Mouse (Mus musculus) intestine, postnatal 0 days (tissue): ENCODE results near the gene Cacna2d2. TPM values are rescaled to one million over a fixed set of nuclear protein-coding genes. Genes with fewer than 3 reads are reported as not detected.

Source experiments
- ATAC-seq: fragments of 200-750 bp; cut with Nextera tagmentation; 2 replicates; pipeline ENCODE4 v1.8.0; 2017; ENCODE audit warnings: mild to moderate bottlenecking, moderate TSS enrichment, moderate library complexity
- H3K27ac ChIP-seq: fragments of 300-500 bp; sonication (generic); 2 replicates; pipeline ENCODE4 v1.5.1; 2014; ENCODE audit warnings: mild to moderate bottlenecking, low read depth, low read length, moderate library complexity
- H3K27me3 ChIP-seq: fragments of 300-500 bp; sonication (generic); replicated peaks from 2 replicates; pipeline ENCODE4 v1.6.1; 2014; ENCODE audit warnings: low read length, mixed read lengths; ENCODE audit not compliant: control insufficient read depth, insufficient read depth
- H3K36me3 ChIP-seq: fragments of 300-500 bp; sonication (generic); 2 replicates; pipeline ENCODE4 v1.6.1; 2014; ENCODE audit warnings: mild to moderate bottlenecking, moderate library complexity; ENCODE audit not compliant: control insufficient read depth, insufficient read depth
- H3K4me1 ChIP-seq: fragments of 300-500 bp; sonication (generic); replicated peaks from 2 replicates; pipeline ENCODE4 v1.6.1; 2014; ENCODE audit warnings: antibody characterized with exemption, low read length, mixed read lengths; ENCODE audit not compliant: control insufficient read depth, insufficient read depth
- H3K4me2 ChIP-seq: fragments of 300-500 bp; sonication (generic); replicated peaks from 2 replicates; pipeline ENCODE4 v1.6.1; 2014; ENCODE audit warnings: low read depth, mild to moderate bottlenecking, moderate library complexity
- H3K4me3 ChIP-seq: fragments of 300-500 bp; sonication (generic); 2 replicates; pipeline ENCODE4 v1.5.1; 2014; ENCODE audit warnings: low read depth, low read length
- H3K9ac ChIP-seq: fragments of 300-500 bp; sonication (generic); 2 replicates; pipeline ENCODE4 v1.6.1; 2014; ENCODE audit warnings: mild to moderate bottlenecking, low read depth, low read length
- H3K9me3 ChIP-seq: fragments of 300-500 bp; sonication (generic); 2 replicates; pipeline ENCODE4 v1.6.1; 2016; ENCODE audit warnings: mixed run types; ENCODE audit not compliant: control insufficient read depth
- CTCF ChIP-seq: sonication (generic); IDR thresholded peaks from 2 replicates; pipeline ENCODE4 v1.5.1; 2016; ENCODE audit warnings: low read depth, mild to moderate bottlenecking, control low read depth, antibody characterized with exemption, moderate library complexity
- WGBS: fragments of 180-500 bp; shearing (Covaris S2); extraction: QIAGEN DNeasy Blood & Tissue Kit; methylation state at CpG from one replicate; pipeline ENCODE4 v1.1.7; 2014; 5-methylcytosine and 5-hydroxymethylcytosine counted together
- polyA plus RNA-seq: library from polyadenylated mRNA; unstranded; fragments of >200 nt; fragmentation: Nextera tagmentation; extraction: Ambion mirVana; gene quantifications from 2 replicates; pipeline ENCODE4 v1.2.1, GENCODE M21; 2015

Cacna2d2 gene
- polyA plus RNA-seq, 1 experiment from 2014 or later, result 0.22 TPM

DNA sequence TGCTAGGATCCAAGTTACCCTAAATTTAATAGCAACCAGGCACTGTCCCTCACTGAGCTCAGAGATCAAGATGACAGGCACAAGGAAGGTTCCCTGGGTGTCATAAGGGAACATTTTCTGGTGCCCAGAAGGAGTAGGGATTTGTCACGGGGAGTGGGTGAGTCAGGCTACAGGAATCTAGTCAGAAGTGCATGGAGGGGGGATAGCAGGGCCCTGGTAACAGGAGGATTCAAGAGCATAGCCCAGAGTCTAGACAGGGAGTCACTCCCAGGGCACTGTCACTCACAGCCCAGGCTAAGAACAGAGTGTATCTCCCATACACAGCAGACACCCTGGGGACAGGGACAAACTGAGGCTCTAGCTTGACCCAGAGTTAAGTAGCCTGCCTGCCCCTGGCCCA is 94.1 kb downstream of the Cacna2d2 start:
- Histone ChIP-seq H3K9ac (no peak overlapping the region), H3K27me3 (no peaks in the 10 kb centered on the region), H3K36me3 (no peaks in the 10 kb centered on the region), H3K4me3 (no peak overlapping the region), H3K4me1 (no peaks in the 10 kb centered on the region), H3K9me3 (no peaks in the 10 kb centered on the region), H3K4me2 (no peak overlapping the region), H3K27ac (no peak overlapping the region)
- TF ChIP-seq CTCF, result no peak
- WGBS, result 45% methylated on average over 1 of the region's 1 CpGs
- no peak for ATAC-seq

DNA sequence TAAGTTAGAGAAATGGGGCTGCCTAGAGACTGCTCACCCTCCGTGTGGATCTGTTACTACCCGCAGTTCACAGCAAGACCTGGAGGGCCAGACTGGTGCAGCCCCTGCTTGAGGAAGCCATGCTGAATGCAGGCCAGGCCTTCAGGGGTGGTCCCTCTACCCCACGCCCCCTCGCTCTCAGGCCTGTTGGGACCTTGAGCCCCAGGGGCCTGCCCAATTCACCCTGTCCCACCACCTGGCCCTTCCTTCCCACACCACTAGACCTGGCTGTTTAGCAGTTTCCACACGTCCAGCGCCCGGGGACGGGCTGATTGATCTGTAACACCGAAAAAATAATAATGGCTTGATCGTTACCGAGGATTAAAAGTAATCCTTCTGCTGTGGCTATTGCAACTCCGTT is 94.8 kb downstream of the Cacna2d2 start:
- H3K27me3 ChIP-seq, result no peaks in the 10 kb centered on the region
- no peak overlapping the region for H3K4me2 ChIP-seq
- no peaks in the 10 kb centered on the region for H3K9me3 ChIP-seq
- no peak overlapping the region for H3K4me3 ChIP-seq
- WGBS, result 79% methylated on average over 12 of the region's 12 CpGs
- TF ChIP-seq CTCF, result no peak
- no peak for ATAC-seq
- H3K27ac ChIP-seq, result no peak overlapping the region
- no peak overlapping the region for H3K9ac ChIP-seq
- H3K36me3 ChIP-seq, result no peaks in the 10 kb centered on the region
- no peaks in the 10 kb centered on the region for H3K4me1 ChIP-seq

DNA sequence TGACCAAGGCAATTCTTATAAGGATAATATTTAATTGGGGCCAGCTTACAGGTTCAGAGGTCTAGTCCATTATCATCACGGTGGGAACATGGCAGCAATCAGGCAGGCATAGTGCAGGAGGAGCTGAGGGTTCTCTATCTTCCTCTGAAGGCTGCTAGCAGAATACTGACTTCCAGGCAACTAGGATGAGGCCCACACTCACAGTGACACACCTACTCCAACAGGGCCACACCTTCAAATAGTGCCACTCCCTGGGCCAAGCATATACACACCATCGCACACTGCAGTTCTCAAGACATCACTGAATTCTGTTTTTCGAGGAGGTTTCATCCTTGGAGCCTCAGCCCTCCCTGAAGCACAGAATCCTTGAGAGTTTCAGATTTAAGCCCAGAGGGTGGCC is 96.9 kb downstream of the Cacna2d2 start:
- H3K9ac ChIP-seq, result no peak overlapping the region
- H3K4me3 ChIP-seq, result no peak overlapping the region
- no peaks in the 10 kb centered on the region for H3K36me3 ChIP-seq
- no peak for TF ChIP-seq CTCF
- H3K9me3 ChIP-seq, result no peaks in the 10 kb centered on the region
- no peaks in the 10 kb centered on the region for H3K4me1 ChIP-seq
- no peak for ATAC-seq
- H3K4me2 ChIP-seq, result no peak overlapping the region
- 57% methylated on average over 3 of the region's 3 CpGs for WGBS
- H3K27ac ChIP-seq, result no peak overlapping the region
- no peaks in the 10 kb centered on the region for H3K27me3 ChIP-seq

DNA sequence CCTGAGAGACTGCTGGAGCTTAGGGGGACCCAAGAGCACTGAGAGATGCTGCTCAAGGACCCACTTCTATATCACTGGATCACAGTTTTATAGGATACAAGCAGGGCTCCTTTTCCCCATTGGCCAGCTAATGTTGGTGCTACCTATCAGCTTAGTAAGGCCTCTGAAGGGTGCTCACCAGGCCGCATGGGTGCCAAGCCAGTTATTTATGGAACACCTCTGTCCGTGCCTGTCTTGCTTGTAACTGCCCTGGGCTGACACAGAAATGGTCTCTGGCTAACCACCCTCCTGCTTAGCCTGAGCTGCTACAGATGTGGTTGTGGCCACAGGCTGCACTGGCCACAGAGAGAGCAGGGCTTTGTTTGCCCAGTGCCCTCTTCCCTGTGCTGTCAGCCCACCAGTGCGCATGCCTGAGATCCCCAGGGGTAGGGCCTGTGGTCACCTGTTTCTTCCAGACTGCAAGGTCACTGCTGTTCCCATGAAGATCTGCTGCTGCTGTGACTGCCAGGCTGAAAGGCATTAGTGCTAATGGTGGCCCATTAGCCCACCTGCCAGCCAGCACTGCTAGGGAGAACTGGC is 101.4 kb downstream of the Cacna2d2 start:
- WGBS, result 80% methylated on average over 3 of the region's 3 CpGs
- H3K4me1 ChIP-seq, result no peaks in the 10 kb centered on the region
- no peak for TF ChIP-seq CTCF
- ATAC-seq, result no peak
- H3K4me3 ChIP-seq, result no peak overlapping the region
- no peaks in the 10 kb centered on the region for H3K9me3 ChIP-seq
- no peak overlapping the region for H3K27ac ChIP-seq
- H3K4me2 ChIP-seq, result no peak overlapping the region
- no peak overlapping the region for H3K9ac ChIP-seq
- H3K27me3 ChIP-seq, result no peaks in the 10 kb centered on the region
- no peaks in the 10 kb centered on the region for H3K36me3 ChIP-seq

DNA sequence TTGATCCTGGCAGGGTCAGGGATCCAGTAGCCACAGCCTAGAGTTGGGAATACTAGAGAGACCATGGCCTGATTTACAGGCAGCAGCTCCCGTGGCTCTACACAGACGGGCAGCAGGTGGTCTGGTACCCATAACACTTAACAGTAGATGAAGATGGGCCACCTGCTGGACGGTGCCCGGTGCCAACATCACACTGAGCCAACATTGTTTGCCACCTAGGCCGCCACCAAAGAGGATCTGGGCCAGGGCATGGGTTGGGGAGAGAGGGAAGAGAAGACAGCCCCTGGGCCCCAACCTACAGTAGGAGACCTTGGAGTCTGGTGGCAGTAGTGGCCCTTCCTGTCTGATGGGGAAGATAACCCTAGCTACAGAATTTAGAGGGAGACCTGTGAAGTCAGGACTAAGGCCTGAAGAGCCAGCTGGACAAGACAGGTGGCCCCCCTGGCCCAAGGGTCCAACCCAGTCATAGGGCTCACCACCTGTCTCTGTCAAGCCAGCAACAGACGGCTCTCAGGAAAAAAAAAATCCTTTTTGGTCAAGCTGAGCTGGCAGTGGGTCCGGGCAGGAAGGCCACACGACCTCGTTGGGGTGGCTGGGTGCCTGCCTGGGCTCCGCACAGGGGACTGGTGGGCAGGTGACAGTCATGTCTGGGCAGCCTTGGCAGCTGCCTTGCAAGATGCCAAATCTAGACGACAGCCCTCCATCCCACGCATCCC is 102.9 kb downstream of the Cacna2d2 start:
- no peak overlapping the region for H3K27ac ChIP-seq
- H3K27me3 ChIP-seq, result no peaks in the 10 kb centered on the region
- no peaks in the 10 kb centered on the region for H3K4me1 ChIP-seq
- H3K36me3 ChIP-seq, result no peaks in the 10 kb centered on the region
- no peaks in the 10 kb centered on the region for H3K9me3 ChIP-seq
- ATAC-seq, result no peak
- WGBS, result 90% methylated on average over 12 of the region's 12 CpGs
- TF ChIP-seq CTCF, result no peak
- no peak overlapping the region for H3K4me3 ChIP-seq
- no peak overlapping the region for H3K4me2 ChIP-seq
- no peak overlapping the region for H3K9ac ChIP-seq

DNA sequence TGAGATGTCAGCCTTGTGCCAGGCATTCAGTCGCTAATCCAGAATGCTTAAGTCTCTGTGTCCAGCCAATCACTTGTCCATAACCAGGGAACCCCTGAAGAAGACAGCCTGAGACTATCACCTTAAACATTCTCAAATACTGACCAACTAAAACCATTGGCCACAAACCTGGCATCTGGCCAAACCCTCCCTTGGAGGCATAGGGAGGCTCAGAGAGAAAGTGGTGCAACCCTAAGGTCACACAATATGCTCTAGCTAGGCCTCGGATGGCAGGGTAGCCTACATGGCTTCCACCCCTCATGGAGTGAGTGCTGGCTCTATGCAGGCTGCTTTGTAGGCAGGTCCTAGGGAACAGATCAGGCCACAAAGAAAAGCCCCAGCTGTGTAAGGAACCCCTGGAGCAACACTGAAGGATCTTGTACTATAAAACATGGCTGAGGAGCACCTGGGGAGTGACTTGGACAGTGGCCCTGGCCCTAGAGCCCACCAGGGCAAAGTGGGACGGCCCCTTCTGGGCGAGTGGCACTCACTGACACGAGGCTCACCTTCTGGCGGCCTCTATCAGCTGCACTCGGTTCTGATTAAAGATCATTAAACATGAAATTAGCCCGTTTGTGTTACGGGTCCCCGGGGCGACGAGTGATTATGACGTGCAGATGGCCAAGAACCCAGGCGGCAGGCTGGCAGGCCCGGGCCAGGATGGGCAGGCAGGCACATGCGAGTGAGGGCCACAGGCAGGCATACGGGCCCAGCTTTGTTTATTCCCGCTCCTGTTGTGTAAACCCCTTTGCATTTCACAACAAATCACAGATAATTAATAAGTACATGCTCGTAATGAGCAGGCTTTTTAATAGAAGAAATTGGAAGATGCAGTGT is 105.5 kb downstream of the Cacna2d2 start:
- 79% methylated on average over 19 of the region's 19 CpGs for WGBS
- Histone ChIP-seq H3K4me2 (no peak overlapping the region), H3K27ac (no peak overlapping the region), H3K4me1 (no peaks in the 10 kb centered on the region), H3K27me3 (no peaks in the 10 kb centered on the region), H3K4me3 (no peak overlapping the region), H3K36me3 (no peaks in the 10 kb centered on the region), H3K9ac (no peak overlapping the region), H3K9me3 (no peaks in the 10 kb centered on the region)
- ATAC-seq, result no peak
- TF ChIP-seq CTCF, result no peak
